Mouse (Mus musculus): ENCODE measurements around the gene Srcin1. TPM values are rescaled to one million over a fixed set of nuclear protein-coding genes. Genes with fewer than 3 reads are reported as not detected.
A peak's percentile ranks its signal among the peaks of the same experiment; 100 is the strongest.

Gene Srcin1
- total RNA-seq, 2 experiments from 2014 or later, result not detected

DNA sequence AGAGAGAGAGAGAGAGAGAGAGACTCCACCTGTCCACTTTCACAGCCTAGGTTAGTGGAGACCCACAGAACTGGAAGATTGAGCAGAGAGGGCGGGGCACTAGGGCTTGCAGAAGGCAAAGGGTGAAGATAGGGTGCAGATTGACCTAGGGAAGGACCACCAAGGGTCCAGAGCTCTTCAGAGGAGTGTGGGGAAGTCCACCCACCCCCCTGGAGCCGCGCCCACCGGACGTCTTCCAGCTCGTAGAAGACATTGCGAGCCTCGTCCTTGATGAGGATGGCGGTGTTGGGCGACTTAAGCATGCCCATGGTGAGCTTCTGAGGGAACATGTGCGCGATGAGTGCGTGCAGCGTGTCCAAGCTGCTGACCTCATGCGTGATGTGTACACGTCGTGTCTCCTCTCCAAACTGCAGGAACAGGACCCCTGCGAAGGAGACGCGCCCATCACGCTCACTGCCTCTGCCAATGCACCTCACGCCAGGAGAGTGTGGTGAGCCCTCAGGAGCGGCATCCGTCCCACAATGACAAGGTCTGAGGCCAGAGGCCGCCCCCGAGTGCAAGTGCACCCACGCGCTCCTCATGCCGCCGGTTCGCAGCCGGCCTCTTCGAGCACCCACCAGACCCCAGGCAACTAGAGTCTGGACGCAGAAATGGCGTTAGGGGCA is 39.8 kb downstream of the Srcin1 start:
- no peak for ATAC-seq (replicated peaks; ENCODE audit: low FRiP score, poor library complexity, severe bottlenecking)

DNA sequence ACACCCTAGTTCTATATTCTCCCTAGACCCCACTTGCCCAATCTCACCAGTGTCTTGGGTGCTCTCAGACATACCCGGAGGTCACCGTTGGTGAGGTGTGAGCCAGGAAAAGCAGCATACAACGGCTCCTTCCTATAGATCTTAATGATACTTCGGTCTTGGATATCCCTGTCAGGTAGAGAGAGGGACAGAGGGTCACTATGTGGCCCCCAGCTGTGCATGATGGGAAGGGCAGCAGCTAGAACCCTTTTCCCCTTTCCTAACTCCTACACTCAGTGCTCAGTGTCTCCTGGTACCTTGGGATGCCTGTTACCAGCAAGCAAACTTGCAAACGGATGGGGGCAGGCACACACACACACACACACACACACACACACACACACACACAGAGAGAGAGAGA is 40.3 kb downstream of the Srcin1 start:
- ATAC-seq (replicated peaks; ENCODE audit: low FRiP score, poor library complexity, severe bottlenecking), result no peak

DNA sequence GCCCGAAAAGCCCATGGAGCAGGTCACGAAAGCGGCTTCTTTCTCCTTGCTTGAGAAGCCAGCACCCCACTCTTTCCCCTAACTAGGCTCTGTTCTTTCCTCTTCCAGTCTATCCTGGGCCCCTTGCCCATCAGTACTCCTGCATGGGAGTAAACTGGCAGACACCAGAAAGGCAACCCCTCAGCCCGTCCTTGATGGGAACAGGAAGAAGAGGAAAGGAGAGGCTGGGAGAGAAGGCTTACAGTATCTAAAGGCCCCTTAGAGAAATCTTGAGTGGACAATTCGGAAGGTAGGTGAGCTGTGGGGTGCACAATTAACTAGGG is 40.7 kb downstream of the Srcin1 start:
- ATAC-seq (replicated peaks; ENCODE audit: low FRiP score, poor library complexity, severe bottlenecking), result no peak

DNA sequence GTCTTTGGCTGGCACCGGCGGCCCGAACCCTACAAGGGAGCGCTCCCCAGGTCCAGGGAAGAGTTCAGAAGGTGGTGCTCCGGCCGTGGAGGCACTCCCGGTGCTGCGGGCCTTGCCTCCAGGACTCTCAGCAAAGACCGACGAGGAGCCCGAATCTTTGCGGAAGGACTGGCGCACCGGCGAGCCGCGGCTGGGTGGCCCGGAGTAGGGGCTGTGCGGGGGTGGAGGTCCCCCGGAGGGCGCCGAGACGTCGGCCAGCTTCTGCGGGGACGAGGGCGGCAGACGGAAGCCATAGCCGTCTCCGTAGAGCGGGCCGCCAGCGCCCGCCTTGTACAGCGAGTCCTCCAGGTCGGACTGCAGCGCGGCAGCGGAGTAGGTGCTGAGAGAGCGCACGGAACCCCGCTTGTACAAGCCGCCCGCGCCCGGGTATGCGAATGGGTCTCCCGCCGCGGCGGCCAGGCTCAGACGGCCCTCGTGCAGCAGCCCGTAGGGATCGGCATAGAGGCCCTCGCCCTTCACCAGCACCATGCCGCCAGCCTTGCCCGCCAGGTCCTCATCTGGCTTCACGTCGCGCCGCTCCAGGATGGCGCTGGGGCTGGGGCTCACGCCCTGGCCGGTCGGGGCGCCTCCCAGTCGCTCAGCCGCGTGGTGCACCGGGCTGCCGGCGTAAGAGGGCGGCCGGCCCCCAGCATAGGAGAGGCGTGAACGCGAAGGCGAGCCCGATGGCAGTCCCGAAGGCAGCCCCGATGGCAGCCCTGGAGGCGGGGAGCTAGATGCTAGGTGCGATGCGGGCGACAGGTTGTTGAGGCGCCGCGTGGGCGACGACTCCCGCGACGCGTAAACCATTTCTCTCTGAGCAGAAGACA is 41.3 kb downstream of the Srcin1 start:
- no peak for ATAC-seq (replicated peaks; ENCODE audit: low FRiP score, poor library complexity, severe bottlenecking)

DNA sequence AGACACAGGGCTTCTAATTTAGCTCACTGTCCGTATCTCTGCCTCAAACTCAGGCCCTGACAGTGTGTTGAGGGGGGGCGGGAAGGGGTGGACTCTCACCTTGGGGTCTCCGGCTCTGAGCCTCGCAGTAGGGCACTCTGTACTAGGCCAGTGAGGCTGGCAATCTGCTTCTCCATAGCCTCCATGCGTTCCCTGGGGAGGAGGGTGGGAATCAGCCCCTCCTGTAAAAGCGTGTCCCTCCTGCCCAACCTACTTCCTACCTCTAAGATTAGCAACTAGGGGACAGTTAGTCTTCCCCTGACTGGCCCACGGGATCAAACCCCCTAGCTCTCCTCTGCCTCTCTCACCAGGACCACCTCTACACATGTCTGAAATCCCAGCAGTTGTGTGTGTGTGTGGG is 42.3 kb downstream of the Srcin1 start:
- no peak for ATAC-seq (replicated peaks; ENCODE audit: low FRiP score, poor library complexity, severe bottlenecking)

DNA sequence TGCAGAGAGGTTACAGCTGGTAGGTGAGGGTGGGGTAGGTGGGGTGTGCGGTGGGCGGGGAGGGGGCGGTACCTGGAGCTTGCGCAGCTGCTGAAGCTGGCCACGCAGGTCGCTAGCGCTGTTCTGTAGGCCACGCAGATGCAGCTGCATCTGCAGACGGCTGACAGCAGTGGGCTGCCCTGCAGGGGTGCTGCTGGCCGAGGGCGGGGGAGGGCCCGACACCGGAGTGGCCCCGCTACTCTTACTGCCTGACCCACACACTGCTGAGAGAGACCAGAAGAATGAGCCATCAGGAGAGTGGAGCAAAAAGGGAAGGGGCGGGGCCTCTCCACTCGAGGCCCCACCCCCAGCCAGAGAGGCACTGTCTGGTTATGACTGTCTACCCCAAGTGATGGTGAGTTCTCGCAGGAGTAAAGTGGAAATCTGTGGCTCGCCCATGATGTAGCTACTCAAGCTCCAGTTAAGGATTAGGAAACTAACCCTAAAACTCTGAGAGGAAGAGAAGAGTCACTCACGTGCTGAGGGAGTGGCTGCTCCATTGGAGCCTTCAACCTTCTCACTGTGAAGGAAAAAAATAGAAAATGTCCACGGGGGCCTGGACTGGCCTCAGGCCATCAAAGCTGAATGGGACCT is 42.9 kb downstream of the Srcin1 start:
- ATAC-seq (replicated peaks; ENCODE audit: low FRiP score, poor library complexity, severe bottlenecking), result no peak

DNA sequence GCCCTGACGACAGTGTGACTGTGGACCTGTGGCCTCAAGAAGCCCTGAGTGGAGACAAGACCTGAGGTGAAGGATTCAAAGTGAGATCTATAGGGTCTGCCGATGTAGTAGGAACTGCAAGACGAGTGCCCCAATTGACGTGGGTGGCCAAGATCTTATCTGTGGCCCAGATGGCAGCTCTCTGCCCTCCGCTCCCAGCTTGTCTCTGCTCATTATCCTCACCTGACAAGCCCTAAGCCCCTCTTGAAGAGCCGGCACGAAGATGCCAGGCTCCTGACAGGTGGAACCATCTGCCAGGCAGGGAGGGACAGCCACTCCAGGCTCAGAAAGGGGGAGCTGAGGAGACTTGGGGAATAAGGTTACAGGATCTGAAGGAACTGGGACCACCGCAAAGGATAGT is 43.6 kb downstream of the Srcin1 start:
- ATAC-seq (replicated peaks; ENCODE audit: low FRiP score, poor library complexity, severe bottlenecking), result no peak

DNA sequence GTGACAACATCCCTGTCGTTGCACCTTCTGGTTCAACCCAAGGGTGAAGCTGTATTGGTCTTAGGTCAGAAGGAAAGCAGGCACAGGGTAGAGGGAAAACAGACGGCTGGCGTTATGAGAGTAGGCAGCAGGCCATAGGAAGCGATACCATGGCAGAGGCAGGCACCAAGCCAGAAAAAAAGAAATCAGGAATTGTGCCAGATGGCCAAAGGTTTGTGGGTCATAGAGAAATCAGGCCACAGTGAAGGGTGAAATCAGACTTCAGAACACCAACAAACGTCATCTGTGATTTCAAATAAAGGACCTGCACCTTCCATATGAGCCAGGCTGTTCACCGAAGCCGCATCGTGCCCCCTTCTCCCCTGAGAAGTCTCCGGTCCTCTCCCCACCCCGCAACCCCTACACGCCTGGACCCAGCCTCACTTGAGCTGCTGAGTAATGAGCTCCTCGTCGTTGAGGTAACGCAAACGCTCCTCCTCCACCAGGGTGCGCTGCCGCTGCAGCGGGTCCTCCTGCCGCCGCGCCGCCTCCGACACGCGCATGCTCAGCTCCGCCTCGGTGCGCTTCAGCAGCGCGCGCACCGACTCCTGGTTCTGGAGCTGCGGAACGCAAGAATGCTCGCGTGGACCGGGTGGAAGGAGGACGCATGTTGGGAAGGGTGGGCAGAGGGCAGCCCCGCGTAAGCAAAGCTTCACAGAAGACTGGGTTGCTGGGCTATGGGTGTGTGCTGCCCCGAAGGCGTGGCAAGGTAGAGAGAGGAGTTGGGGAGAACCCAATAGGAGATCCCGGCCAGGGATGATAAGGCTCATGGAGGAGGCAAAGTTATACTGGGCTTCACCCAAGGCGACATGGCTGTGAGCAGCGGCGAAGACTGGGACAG is 44.4 kb downstream of the Srcin1 start:
- ATAC-seq (replicated peaks; ENCODE audit: low FRiP score, poor library complexity, severe bottlenecking), result peak; percentile 87

DNA sequence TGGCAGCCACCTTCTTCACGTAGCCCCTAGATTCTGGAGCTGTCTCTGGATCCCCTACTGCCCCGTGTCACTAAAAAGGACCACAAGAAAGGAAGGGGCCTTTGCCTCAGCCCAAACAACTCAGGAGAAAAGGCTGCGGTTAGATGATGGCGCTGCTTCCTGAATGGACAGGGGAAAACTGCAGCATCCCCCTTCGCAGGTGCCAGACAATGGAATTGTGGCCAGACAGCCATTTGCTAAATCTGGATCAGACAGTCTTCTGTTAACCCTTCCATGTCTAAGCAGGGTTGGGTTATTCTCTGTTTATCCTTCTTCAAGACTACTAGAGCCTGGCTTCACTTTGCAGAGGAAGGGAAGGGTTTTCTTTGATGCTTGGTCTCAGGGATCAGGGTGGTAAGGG is 45.0 kb downstream of the Srcin1 start:
- no peak for ATAC-seq (replicated peaks; ENCODE audit: low FRiP score, poor library complexity, severe bottlenecking)

DNA sequence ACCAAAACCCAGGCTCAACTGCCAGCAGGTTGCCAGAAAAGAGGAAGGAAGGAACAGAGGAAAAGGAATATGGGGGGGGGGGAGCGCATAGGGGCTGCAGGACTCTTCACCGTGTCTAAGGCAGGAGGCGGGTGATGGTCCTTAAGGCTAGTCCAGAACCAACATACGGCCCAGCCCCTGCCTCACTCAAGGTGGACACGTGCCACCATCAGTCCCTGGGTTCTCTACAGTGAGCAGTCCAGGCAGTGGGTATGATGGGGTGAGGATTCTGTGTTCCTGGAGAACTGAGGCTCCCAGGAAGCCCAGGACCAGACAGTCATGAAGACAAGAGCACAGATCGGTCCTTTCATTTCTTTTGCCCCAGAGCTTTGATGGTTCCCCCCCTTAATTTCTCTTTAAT is 45.9 kb downstream of the Srcin1 start:
- no peak for ATAC-seq (replicated peaks; ENCODE audit: low FRiP score, poor library complexity, severe bottlenecking)

DNA sequence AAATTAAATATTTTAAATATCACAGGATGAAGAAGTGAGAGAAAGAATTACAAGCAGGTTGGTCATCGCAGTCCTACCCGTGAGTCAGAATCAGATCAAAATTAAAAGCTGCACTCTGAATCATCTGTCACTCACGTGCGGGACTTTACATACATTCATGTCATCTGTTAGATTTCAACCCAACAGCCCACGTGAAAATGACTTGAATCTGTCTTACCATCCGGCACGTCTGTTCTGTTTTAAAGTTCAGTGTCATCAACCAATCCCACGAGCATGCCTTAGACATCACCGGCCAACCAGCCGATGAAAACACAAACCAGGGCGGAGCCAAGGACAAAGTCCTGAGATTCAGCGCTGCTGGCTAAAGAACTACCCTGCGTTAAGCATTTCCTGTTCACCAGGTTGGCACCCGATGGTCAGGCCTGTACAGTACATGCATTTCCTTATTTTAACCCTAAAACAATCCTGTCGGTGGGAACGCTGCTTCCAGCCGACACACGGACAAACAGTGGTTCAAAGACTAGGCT is 47.6 kb downstream of the Srcin1 start:
- no peak for ATAC-seq (replicated peaks; ENCODE audit: low FRiP score, poor library complexity, severe bottlenecking)

DNA sequence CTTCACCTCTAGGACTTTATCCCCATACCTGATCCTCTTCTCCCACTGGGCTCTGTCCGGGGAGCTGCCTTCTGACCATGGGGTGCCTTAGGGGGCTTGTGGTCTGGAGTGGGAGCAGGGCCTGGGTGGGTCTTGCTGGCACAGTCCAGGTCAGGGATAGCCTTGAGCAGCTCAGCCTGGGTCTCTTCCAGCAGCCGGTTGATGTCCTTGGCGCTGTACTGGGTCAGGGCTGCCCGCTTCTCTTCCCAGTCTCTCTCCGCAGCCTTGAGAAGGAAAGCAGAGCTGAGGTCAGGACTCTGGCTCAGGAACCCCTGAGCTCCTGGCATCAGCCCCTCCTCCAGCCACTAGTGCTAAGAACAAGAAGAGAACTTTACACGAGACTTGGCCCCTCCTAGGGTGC is 50.7 kb downstream of the Srcin1 start:
- no peak for ATAC-seq (replicated peaks; ENCODE audit: low FRiP score, poor library complexity, severe bottlenecking)

DNA sequence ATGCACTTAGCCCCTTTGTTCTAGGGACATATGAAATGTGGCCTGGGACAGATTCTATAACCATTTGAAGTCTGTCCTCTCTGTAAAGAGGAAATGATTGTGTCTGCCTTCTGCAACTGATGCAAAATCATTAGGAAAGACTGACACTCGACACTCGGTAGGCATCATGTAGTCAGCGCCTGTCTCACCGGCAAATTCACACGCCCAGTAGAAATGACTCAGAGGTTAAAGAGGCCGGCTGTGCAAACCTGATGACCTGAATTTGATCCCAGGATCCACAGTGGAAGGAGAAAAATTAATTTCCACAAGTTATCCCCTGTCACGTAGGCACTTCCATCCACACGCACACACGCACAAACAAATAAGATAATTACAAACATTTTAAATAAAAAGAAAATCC is 51.7 kb downstream of the Srcin1 start:
- no peak for ATAC-seq (replicated peaks; ENCODE audit: low FRiP score, poor library complexity, severe bottlenecking)

DNA sequence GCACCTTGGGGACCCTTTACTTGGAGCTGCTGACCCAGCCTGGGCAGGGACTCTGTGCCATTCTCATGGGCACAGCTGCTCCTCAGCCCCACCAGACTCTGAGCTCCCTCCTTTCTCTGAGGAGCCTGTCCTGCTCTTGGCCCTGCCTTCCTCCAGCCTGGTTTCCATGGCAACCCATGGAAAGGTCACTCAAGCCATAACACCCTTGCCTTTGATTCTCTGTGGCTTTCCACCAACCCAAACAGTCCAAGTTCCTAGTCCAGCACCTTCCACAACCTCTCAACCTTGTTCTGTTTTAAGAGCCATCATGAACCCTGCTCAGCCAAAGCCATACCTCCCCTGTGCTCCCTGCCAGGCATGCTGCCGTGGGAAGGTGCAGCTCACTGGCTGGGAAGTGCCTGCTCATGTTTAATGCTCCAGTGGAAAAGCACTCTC is 52.1 kb downstream of the Srcin1 start:
- ATAC-seq (replicated peaks; ENCODE audit: low FRiP score, poor library complexity, severe bottlenecking), result no peak

DNA sequence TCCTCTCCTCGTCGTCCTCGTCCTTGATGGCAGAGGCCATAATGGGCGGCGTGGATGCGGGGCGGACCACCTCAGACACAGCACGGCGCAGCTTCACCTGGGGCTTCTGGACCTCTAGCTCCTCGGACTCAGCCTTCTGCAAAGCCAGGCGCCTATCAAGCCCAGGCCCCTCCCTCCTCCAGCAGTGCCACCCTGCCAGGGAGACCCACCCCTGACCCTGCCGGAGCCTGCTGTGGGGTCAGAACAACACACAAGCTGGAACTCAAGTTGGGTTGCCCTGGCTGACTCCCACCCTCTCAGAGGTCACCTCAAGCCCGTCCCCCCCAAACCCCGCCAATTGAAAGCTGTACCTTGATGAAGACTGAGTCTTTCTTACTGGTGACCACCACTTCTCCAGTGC is 52.9 kb downstream of the Srcin1 start:
- ATAC-seq (replicated peaks; ENCODE audit: low FRiP score, poor library complexity, severe bottlenecking), result no peak

DNA sequence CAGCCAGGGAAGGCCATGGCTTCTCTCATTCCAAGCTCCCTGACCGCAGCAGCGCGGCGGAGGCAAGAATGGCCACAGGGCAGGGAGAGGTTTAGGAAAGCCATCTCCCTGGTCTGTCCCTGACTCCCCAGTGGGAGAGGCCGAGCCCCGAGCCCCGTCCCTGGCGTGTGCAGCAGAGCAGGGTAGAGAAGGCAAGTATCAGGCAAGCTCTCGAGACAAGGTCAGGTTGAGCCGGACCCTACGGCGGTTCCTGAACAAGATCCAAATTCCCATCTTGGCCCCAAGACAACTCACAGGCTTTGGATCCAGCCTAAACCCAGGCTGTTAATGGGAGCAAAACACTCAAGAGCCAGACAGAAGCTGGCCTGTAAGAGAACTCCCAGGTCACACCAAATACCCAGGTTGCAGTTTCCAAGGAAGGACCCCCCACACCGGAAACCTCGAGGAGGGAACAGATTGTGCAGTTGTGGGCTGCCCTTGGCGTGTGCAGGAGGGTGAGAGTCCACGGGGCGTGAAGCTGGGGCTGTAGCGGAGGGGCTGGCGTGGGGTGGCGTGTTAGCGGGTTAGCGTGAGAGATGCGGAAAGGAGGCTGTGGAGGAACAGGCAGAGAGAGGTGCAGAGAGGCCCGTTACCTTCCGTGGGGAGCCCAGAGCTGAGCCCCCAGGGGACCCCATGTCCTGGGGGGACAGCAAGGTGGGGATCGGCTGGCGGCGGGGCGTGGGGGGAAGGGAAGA is 54.1 kb downstream of the Srcin1 start:
- ATAC-seq (replicated peaks; ENCODE audit: low FRiP score, poor library complexity, severe bottlenecking), result no peak

DNA sequence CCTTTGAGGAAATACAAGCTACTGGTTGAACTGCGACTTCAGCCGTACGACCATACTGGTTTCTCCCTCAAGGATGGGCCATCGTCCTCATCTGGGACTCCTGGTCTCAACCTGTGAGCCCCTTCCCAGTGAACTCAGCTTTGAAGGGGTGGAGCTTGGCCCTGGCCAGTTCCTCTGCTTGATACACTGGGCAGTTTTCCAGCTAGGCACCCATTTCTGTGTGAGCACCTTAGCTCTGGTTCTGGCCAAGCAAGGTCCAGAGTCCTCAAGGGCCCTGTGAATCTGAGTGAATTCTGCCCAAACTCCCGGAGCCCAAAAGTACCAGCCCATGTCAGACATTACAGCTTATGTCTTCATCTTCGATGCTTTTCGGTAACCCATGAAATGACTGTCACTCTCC is 55.4 kb downstream of the Srcin1 start:
- ATAC-seq (replicated peaks; ENCODE audit: low FRiP score, poor library complexity, severe bottlenecking), result no peak

DNA sequence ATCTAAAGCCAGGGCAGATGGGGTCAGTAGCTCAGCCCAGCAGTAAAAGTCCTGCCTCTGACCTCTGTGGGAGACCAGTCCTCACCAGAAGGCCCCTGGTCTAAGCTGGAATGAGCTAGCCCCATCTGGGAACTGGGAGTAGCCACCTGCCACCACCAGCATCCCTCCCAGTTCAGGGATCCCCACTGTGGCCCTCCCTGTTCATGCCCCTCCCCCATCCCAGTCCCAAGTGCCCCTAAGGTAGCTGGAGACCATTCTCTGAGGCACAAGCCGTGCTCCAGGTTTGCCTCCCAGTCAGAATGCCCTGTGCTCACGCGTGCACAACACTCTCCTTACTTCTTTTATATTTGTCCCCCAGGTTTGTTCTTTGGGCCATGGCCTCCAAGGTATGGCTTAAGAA is 62.9 kb downstream of the Srcin1 start:
- no peak for ATAC-seq (replicated peaks; ENCODE audit: low FRiP score, poor library complexity, severe bottlenecking)

DNA sequence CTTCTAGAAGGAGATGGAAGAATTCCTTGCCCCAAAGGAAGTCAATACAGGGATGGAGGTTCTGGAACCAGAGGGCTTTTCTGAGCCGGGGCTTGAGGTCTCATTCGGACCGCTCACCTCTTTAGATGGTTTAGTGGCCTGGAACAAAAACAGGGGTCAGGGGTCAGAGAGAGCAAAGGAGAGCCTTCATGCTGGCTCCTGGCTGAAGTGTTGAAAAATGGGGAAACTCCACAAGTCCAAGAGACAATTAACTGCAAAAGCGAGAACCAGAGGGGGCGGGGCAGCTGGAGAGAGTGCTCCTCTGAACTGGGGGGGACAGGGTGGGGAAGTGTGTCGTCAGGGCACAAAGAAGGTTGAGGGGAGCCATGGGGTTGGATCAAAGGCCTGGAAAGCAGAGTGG is 63.5 kb downstream of the Srcin1 start:
- ATAC-seq (replicated peaks; ENCODE audit: low FRiP score, poor library complexity, severe bottlenecking), result no peak
